Mouse (Mus musculus) C2C12 (cell line): ENCODE measurements around the gene Diras1.

Experiments
- CTCF ChIP-seq: IDR thresholded peaks from one replicate; pipeline ENCODE4 v1.5.1; 2011; ENCODE audit not compliant: control insufficient read depth, insufficient read depth, insufficient read length
- FOSL1 ChIP-seq: IDR thresholded peaks from one replicate; pipeline ENCODE4 v1.8.0; 2011; ENCODE audit warnings: mild to moderate bottlenecking, low read length; ENCODE audit not compliant: poor library complexity, insufficient read depth, severe bottlenecking
- MAX ChIP-seq: IDR thresholded peaks from one replicate; pipeline ENCODE4 v1.6.1; 2011; ENCODE audit warnings: mild to moderate bottlenecking, control low read depth
- MYOD1 ChIP-seq: IDR thresholded peaks from one replicate; pipeline ENCODE4 v1.6.1; 2011; ENCODE audit warnings: low read depth; ENCODE audit not compliant: control insufficient read depth, insufficient read length
- MYOG ChIP-seq: IDR thresholded peaks from one replicate; pipeline ENCODE4 v1.6.1; 2011; ENCODE audit not compliant: control insufficient read depth, insufficient read length; ENCODE audit errors: extremely low read depth
- USF1 ChIP-seq: IDR thresholded peaks from one replicate; pipeline ENCODE4 v1.6.1; 2011; ENCODE audit warnings: low read depth, mild to moderate bottlenecking, control low read depth, moderate library complexity

DNA sequence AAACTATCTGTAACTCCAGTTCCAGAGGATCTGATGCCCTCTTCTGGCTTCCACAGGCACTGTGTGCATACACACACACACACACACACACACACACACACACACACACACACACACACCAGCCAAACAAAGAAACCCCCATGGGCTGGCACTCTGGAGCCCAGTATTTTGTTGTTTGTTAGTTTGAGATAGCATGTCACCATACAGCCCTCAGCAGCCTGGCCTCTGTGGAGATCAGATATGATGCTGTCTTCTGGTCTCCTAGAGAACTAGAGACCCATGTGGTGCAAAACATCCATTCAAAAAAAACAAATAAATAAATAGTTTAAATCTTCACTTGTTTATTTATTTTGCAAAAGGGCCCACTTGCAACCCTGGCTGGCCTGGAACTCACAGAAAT, 2.8 kb upstream of the Diras1 start:
- TF ChIP-seq CTCF (no peak), MAX (no peak), USF1 (no peak), MYOD1 (no peak), MYOG (no peak), FOSL1 (no peak)
